Mouse (Mus musculus) erythroblast, adult 5-6 weeks (primary cell): ENCODE results near the gene Cdh13. TPM values are rescaled to one million over a fixed set of nuclear protein-coding genes. Genes with fewer than 3 reads are reported as not detected.

Experiments used
- ATAC-seq: replicated peaks from 2 replicates; pipeline ENCODE4 v1.8.0; 2016; ENCODE audit warnings: moderate number of reproducible peaks, mild to moderate bottlenecking, moderate TSS enrichment, inconsistent platforms; ENCODE audit not compliant: poor library complexity, low FRiP score, severe bottlenecking
- total RNA-seq, 2 experiments: library from RNA; stranded (forward) in 1 of 2; stranded (reverse) in 1 of 2; fragments of 150-400 nt in 1 of 2; fragments of 200-764, 138-1000 nt in 1 of 2; gene quantifications; 2 replicates each; pipeline versions ENCODE4 v1.2.3 to v1.2.4; 2015 to 2017; ENCODE audit warnings: low replicate concordance in 2 of 2

Gene Cdh13
- total RNA-seq, 2 experiments from 2014 or later, result not detected

DNA sequence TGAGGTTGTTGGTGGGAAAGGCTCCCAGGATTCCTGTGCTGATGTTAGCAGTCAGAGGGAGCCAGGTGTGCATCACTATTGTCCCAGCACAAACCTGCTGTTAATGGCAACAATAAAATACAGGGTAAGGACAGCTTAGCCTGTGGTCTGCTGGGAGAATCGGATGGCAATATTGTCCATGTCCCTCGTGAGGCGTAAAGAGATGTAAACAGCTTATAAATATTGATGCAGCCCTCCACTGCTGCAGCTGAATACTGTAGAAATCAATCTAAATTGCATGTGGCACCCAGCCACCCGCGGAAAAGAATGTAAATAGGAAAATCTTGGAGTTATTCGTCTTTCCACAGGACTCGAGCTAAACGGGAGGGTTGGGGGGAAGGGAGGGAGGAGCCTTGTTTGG, 844.3 kb downstream of the Cdh13 start:
- no peak for ATAC-seq

DNA sequence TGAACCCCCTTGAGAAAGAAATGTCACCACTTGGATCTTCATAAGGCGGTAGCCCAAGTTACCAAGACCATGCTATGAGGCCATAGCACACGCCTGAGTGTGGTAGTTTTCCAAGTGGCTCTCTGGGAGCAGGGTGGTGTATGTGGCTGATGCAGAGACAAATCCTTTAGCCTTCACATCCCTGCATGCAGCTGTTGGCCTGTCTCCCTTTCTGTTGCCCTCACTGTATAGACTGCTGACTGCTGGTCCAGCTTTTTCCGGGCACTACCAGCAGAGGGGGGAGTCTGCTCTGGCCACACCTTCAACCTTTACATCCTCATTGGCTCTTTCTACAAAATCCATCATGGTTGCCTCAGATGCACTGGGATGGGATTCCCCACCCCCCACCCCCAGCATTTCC, 844.7 kb downstream of the Cdh13 start:
- no peak for ATAC-seq

DNA sequence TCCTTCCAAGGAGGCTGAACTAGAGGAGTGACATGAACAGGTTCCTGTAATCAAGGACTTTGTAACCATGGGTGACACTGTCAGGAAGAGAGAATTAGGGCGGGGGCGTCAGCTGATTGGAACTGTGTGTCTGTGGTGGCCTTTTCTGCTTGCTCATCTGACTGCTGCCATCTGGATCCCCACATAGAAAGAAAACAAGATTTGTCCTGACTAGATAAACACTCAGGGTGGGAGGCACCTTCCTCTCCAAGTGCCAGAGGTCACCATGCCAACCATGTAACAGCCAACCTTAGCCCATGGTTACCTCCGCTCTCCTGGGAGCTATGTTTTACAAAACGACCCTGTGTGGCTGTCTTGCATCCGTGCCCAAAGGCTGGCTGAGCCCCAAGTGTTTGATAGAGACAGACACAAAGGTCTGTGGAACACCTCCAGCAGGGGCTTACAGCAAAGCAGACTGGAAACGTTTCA, 873.0 kb downstream of the Cdh13 start:
- ATAC-seq, result no peak

DNA sequence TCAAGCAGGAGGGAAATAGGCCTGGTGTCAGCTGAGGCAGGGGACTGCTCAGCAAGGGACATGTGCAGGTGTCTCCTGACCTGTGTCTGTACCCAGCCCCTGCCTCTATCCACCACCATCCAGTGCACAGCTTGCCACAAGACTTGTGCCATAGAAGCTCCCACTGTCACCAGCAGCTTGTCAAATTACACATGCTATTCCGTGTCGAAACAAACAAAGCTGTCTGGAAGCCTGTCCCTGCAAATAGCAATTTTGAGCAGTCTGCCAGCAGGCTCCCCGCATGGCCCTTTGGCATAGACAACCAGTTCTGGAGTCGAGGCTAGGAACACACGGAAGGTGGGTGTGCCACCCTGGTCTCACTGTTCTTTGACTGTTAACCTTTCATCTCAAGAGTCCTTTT, 875.1 kb downstream of the Cdh13 start:
- ATAC-seq, result no peak

DNA sequence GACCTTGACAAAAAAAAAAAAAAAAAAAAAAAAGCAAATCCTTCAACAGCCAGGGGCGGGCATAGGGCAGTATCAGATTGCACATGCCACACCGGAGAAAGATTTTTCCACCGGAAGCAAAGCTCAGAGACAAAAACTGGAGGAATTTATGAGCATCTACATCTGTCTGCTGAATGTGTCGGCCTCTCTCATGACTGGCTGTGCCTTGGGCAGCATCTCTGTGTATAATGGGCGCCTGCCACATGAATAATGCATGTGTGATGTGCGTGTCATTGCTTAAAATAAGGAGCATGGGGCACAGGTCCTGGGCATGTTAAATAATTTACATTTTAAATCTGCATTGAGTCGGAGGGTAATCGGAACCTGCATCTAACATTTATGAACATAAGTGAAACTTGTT, 876.3 kb downstream of the Cdh13 start:
- no peak for ATAC-seq

DNA sequence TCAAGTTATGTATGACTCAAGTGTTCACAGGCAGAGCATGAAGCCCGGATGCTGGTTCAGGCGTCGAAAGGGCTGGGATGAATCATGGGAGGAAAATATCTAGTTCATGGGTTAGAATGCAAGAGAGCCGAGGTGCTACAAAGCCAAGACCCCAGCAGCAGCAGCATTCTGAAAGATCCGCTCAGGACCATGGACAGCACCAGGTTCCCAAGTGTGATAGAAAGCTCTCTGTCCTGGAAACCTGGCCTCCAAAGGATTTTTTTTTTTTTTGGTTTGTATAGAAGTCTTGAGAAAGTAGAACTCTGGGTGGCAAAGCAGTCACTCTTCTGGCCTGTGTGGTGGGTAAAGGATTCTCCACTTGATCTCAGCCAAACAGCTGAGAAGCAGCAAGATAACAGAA, 880.5 kb downstream of the Cdh13 start:
- ATAC-seq, result no peak

DNA sequence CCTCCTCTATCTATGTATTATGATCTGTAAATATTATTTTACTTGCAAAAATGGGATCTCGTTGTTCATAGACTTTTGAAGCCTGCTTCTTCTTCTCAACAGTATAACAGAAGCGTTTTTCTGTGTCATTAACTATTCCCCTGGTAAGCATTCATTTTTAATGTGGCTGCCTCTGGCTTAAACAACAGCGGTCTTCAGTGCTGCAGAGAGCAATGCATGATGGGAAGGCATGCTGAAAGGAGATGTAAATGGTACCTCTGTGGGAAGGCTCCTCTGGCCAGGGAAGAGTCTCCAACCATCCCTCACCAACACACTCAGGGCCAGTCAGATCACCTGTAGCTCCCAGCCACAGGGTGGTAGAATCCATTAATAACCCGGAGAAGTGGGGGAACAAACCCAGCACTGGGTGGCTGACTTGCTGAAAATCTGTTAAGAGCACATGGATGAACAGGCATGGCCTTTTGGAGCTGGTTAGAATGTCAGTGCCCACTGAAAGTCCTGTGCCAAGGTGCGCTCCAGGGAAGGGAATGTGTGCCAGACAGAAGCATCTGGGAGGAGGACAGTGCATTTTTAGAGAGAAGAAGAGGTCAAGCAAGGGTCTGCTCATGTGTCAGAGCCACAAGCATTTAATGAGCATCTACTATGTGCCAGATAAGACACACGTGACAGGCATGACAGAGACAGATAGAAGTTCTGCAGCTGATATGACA, 893.8 kb downstream of the Cdh13 start:
- ATAC-seq, result no peak

DNA sequence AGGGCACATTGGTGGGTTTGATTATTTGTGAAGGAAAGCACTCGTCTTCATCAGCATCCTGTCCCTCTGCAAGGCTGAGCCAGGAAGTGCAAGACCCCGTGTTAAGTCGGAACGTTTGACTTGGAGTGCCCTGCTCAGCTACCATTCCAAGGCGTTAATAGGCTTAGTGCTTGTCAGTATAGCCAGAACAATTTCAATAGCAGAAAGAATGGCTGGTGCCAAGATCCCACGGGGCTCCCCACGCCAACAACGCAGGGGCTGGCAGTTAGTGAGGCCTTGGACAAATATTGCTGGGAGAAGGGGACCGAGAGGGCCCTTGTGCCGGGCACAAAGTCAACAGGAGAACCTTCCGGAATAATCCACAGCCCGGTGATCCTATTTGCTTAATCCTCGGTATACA, 897.1 kb downstream of the Cdh13 start:
- no peak for ATAC-seq

DNA sequence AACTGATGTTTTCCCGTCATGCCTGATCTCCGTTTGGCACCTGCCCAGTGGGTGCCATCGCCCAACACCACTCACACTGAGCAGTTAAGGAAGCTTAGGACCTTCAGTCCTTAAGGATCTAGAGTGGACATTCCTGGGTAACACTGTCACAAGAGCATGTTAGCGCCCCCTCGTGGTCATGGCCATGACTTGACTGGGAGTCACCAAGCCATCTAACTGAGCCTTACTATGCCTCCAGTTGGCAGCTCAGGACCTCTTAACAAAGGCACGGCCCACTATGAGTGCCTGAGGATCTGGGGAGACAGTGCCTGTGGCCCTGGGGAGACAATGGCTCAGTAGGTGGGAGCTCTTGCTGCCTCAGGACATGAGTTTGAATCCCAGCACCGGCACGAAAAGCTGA, 912.2 kb downstream of the Cdh13 start:
- no peak for ATAC-seq

DNA sequence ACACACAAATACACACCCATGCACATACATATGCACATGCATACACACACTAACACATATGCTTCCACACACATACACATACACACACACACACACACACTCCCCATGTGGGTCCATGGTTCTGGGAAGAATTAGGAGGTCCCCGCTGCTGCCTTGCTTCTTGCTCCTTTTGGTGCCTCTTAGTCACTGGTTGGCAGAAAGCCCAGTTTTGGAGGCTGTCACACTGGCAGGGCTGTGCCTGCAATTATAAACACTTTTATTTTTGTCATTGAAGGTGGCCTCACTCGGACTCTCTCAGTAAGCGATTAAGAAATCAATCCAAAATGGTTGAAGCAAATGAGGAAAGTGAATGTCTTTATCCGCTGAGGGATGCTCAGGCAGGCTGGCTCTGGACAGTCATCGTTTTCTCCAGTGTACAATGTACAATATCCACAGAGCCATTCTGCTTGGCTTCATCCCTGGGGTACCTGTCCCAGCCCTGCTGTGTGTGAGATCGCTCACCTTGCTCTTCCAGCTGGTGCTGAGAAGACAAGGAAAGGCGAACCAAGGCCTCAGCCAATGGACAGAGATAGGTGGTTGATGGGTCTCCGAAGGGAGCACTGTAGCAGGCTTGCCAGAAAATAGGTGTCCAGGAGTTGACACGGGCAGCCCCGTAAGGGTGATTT, 913.1 kb downstream of the Cdh13 start:
- ATAC-seq, result no peak

DNA sequence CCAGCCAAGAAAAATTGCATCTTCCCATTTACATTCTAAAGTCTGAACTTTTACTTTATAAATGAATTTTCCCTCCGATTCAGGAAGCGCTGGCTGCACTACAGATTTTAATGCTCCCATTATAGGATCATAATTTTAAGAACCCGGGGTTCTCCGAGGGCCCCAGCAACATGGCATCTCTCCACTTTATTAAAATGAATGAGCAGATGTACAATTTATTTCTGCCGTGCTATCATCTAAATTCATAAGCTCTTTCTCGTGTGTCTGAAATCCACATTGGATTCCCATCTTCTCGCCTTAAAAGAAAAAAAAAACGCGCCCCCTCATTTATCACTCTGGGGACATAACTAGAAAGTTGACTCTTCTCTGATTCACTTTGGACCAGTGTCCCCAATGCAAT, 925.0 kb downstream of the Cdh13 start:
- no peak for ATAC-seq

DNA sequence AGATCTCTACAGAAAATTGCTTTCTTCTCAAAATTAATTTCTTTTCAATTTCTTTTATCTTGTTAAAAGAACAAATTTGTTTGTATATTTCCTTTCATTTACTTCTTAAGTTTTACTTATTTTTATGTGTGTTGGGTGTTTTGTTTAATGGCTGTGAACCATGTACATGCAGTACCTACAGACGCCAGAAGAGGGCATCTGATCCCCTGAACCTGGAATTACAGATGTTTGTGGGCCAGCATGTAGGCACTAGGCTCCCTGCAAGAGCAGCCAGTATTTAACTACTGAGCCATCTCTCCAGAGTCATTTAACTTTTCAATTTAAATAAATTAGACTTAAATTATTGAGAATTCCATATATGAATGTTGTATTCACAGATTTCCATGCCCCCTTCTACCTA, 941.0 kb downstream of the Cdh13 start:
- no peak for ATAC-seq

DNA sequence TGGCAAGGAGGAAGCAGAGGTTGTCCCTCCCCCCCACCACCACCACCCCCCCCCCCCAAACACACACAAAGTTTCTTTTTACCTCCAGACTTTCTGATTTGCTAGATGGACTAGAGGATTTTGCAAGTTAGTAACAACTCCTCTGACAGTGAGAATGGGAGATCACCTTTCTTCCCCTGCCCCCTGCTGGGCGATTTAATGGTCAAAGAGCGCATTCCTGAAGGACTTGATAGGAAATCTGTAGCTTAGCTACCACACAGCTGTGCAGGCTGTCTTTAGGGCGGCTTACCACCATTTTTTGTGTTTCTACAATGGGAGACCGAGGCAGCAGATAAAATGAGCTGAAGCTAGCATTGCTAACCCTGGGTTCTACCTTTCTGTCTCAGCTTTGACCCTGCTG, 961.6 kb downstream of the Cdh13 start:
- no peak for ATAC-seq

DNA sequence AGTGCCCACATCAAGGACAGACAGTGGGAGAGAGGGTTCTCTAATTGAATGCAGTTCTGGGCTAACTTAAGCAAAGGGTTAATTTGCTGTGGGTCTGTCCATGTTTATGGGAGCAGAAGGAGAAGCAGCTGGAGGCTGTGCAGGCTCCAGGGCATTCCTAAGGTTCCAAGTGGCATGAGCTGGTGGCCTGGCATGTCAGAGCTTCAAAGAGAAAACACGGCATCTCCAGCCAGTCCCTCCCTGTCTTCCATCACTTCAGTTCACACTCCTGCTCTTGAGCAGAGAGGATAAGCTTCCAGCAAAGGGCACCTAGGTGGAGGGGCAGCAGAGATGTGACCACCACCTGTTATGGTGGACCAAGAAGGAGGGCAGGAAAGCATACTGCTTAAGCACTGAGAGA, 962.1 kb downstream of the Cdh13 start:
- ATAC-seq, result no peak

DNA sequence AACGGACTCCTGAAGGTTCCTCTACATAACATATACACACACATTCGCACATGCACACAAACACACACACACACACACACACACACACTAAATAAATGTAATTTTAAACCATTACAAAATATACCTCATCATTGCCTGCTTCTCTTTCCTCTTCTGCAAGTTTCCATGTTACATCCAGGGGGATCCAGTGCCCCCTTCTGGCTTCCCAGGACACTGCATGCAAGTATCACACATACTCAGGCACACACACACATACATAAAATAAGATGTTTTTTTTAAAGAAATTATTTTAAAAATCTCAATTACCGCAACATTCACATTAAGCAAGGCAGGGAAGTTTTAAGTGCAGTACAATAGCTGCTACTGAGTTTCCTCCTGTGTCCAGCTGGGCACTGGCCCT, 970.8 kb downstream of the Cdh13 start:
- no peak for ATAC-seq

DNA sequence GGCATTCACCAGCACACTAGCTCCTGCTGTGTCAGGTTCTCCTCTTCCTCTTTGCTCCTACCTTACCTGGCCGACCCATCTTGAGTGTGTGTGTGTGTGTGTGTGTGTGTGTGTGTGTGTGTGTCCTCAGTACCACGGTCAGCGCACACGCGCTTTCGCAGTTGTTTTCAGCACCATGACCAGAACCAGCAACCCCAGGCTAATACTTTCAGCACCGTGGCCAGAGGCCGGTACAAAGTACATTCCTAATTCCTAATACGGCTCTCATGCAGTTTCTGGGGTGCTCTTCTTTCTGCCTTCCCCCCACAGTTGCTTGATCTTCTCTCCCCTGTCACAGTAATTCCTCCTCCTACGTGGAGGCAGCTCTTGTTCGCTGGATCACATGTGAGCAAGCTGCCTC, 975.1 kb downstream of the Cdh13 start:
- no peak for ATAC-seq

DNA sequence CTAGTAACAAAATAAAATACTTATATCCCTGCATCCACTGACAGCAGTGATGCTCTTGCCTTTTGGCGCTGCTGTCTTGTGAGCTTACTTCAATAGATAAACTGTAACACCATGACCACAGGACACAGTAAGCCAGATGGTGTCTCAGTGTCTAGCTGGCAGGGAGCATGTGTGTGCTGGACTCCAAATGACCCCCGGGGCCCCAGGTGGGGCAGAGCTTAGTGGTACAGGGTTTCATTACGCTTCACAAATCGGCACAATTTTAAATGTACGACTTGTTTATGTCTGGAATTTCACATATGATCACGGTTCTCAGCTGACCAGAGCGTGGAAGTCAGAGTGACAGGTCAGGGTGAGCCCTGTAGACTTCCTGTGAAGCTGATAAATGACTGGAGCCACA, 980.2 kb downstream of the Cdh13 start:
- ATAC-seq, result no peak

DNA sequence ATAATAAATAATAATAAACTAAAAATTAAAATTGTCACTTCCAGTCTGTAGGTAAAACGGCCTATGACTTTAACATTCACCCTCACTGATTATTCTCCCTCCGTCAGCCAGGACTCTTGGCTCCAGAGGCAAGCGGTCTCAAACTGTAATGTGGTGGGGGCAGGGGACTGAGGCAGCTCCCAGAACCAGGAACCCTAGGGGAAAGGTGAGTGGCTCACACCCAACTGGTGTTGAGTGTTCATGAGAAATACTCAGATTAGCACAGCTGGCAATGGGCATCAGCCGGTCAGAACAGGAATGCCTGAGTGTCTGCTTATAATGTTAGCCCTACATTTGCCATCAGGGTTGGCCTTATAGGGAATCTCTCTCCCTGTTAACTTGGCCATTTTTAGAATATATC, 982.8 kb downstream of the Cdh13 start:
- ATAC-seq, result no peak

DNA sequence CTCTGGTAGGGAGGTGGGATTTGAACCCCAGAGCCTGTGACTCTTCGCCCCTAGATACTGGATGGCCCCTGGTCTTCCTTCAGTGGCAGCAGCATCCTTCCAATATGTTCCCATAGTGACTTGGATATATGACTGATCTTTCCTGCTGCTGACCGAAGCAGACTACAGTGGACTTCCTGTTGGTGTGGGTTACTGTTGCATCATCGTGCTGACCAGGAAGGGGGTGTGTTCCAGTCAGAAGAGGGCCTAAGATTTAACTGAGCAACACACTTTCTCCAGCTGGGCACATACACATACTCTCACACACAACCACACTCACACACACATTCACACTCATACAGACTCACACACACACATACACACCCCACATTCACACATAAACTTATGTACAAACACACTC, 986.0 kb downstream of the Cdh13 start:
- no peak for ATAC-seq

DNA sequence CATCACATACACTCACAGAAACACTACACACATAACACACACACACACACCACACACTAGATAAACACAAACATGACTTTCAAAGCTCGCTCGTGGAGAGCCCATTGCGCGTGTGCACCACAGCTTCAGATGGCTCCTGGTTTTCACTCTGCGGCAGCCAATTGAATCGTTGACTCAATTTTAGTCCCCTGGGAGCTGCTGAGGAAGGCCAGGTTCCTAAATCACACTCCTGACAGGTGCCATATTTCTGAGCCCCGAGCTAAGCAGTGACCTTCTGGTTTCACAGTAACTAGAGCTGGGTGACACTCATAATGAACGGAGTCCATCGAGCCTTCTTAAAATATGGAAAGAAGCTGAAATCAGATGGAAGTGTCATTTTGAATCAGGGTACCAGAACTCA, 986.8 kb downstream of the Cdh13 start:
- no peak for ATAC-seq

DNA sequence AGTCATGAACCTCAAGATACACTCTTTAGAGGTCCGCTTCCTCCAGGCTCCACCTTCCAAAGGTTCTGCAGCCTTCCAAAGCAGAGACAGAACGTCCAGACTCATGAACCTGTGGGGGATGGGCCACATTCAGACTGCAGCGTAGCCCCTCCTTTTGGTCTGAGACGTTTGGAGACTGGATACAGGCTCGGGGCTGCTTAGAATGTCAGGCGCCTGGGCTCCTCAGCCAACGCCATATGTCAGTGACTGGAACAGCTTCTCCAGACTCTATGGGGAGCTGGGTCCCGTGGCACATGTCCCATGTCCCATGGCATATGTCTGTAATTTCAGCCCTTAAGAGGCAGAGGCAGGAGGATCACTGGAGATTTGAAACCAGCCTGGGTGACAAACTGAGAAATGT, 989.4 kb downstream of the Cdh13 start:
- ATAC-seq, result no peak

DNA sequence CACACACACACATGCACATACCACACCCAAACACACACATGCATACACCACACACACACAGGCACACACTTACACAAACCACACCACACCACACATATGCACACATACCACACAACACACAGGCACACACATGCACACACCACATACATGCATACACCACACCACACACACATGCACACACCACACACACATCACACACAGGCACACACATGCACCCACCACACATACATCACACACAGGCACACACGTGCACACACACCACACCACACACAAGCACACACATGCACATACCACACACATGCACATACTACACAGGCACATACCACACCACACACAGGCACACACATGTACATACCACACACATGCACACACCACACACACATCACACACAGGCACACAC, 991.9 kb downstream of the Cdh13 start:
- ATAC-seq, result no peak
